Mouse (Mus musculus) frontal cortex, postnatal 14 days (tissue): ENCODE results near the gene Nxpe5.

ENCODE experiments used
- DNase-seq, 2 experiments: peaks; one replicate each; pipeline ENCODE4 v3.0.0; 2022; ENCODE audit warnings: low spot score in 2 of 2

The Nxpe5 gene

GRCm38 (mm10) chr5:138251144-138251543, 25.4 kb downstream of the Nxpe5 start:
- no peak for DNase-seq

GRCm38 (mm10) chr5:138253061-138253460, 27.4 kb downstream of the Nxpe5 start:
- no peak for DNase-seq

- peak; percentile 94 to 95 for DNase-seq
These were observed 29.8 kb downstream of the Nxpe5 start, which contains the start of gene Lamtor4 for GRCm38 (mm10) chr5:138255353-138256093. Lamtor4 (plus strand) TSS chr5:138255482.

- DNase-seq = no peak
These were observed 30.4 kb downstream of the Nxpe5 start for GRCm38 (mm10) chr5:138256094-138256467.

GRCm38 (mm10) chr5:138256966-138257584, 31.4 kb downstream of the Nxpe5 start:
- DNase-seq = no peak

- no peak for DNase-seq
These were observed 31.9 kb downstream of the Nxpe5 start for GRCm38 (mm10) chr5:138257585-138257978.

GRCm38 (mm10) chr5:138258078-138258477, 32.4 kb downstream of the Nxpe5 start:
- DNase-seq = no peak

GRCm38 (mm10) chr5:138258542-138258941, 32.8 kb downstream of the Nxpe5 start:
- no peak for DNase-seq

GRCm38 (mm10) chr5:138258993-138259392, 33.3 kb downstream of the Nxpe5 start:
- DNase-seq = no peak

GRCm38 (mm10) chr5:138260051-138260450, 34.4 kb downstream of the Nxpe5 start:
- DNase-seq = no peak

GRCm38 (mm10) chr5:138260834-138261233, 35.1 kb downstream of the Nxpe5 start:
- DNase-seq = no peak

GRCm38 (mm10) chr5:138262001-138262400, 36.3 kb downstream of the Nxpe5 start:
- no peak for DNase-seq

GRCm38 (mm10) chr5:138262582-138263240, 37.0 kb downstream of the Nxpe5 start:
- DNase-seq = no peak

GRCm38 (mm10) chr5:138263260-138264206, 37.8 kb downstream of the Nxpe5 start, which contains the start of gene BC037034:
BC037034 (minus strand) TSS chr5:138264033.
- DNase-seq = peak; percentile 84 to 89

GRCm38 (mm10) chr5:138264207-138264578, 38.5 kb downstream of the Nxpe5 start:
- no peak for DNase-seq

- DNase-seq = no peak
These were observed 40.0 kb downstream of the Nxpe5 start for GRCm38 (mm10) chr5:138265712-138266111.

- DNase-seq = no peak
These were observed 41.4 kb downstream of the Nxpe5 start for GRCm38 (mm10) chr5:138267114-138267513.

GRCm38 (mm10) chr5:138268980-138269379, 43.3 kb downstream of the Nxpe5 start:
- no peak for DNase-seq

- DNase-seq = no peak
These were observed 45.5 kb downstream of the Nxpe5 start for GRCm38 (mm10) chr5:138271232-138271631.

- DNase-seq = no peak
These were observed 46.8 kb downstream of the Nxpe5 start, which contains the start of gene Gal3st4 for GRCm38 (mm10) chr5:138272409-138272923. Gal3st4 (minus strand) TSS chr5:138272840.

- no peak for DNase-seq
These were observed 48.5 kb downstream of the Nxpe5 start for GRCm38 (mm10) chr5:138274186-138274585.
